ENCODE assay signal across 8 mouse cellular contexts in genomic region chr2:167689501-167690218, GRCm38 (mm10). TPM values are rescaled to one million over a fixed set of nuclear protein-coding genes. Genes with fewer than 3 reads are reported as not detected.
DNase-seq lines count a peak whose midpoint lies in the region; ATAC-seq lines count a peak whose summit lies in the region.

Gene Tmem189, minus strand, starts transcription at chr2:167689822.

- DNase-seq in MN1 (ENCODE audit: low spot score) = peak; percentile 92
- DNase-seq in cerebellum, adult 8-10 months = peak; percentile 47
- peak; percentile 36 to 51 for DNase-seq in layer of hippocampus, postnatal 25 days (ENCODE audit: extremely low spot score in 1 of 2, low spot score in 1 of 2)
- peak; percentile 63 for DNase-seq in lung, postnatal 10 days
- peak; percentile 75 for DNase-seq in ovary, postnatal 36 days (ENCODE audit: low spot score)
- peak; percentile 49 to 67 for DNase-seq in thymus, postnatal 36 days

- peak; percentile 18 for ATAC-seq in frontal cortex, adult (ENCODE audit: low TSS enrichment)
- ATAC-seq in hematopoietic stem cell, adult 5-6 weeks (replicated peaks in 1 of 2; ENCODE audit: insufficient read depth in 1 of 2, low FRiP score in 2 of 2, low TSS enrichment in 1 of 2, low read depth in 1 of 2, poor library complexity in 2 of 2, severe bottlenecking in 2 of 2) = peak in 1 of 2 experiments; percentile 32; a peak in 2 of 4 replicates

RNA-seq across cellular contexts. Expression of gene Tmem189, which starts in this region (rescaled TPM):
- 22.6 and 32.3 TPM in 2 replicates for total RNA-seq in hematopoietic stem cell, adult 5-6 weeks (2017)
- 10 to 100 TPM; 57.3 to 60.3 TPM for total RNA-seq in layer of hippocampus, postnatal 25 days (2021)
